Mouse (Mus musculus): ENCODE measurements around the gene Gna11.

The Gna11 gene

DNA sequence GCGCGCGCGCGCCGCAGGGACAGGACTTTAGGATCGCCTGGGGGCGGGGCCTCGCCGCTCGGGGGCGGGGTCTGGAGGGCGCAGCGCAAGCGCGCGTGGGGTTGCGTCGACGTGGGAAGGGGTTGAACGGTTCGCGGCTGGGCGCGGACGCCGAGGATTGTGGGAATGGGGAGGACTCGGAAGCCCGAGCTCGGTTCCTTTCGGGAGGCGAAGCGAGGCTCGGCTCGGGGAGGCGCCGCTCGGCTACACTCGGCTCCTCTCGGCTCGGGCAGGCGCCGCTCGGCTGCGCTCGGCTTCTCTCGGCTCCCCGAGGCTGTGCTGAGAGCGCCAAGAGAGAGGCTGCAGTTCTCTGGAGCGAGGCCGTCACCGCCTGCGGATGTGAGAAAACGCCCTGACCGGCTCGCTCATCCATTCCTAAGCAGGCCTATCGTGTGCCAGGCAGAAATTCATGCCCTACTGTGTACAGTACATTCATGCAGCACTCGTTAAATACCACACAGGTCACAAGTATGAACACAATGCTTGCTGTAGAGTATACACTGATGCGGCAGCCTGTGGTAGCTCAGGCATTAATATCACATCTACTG, at the start of gene Gna11:
TSS of gene Gna11 (minus strand) at position 30 of the 587 bp plus-strand sequence.
- peak; percentile 100 for DNase-seq (ENCODE audit: inconsistent age in 2 of 2, low spot score in 1 of 2)

DNA sequence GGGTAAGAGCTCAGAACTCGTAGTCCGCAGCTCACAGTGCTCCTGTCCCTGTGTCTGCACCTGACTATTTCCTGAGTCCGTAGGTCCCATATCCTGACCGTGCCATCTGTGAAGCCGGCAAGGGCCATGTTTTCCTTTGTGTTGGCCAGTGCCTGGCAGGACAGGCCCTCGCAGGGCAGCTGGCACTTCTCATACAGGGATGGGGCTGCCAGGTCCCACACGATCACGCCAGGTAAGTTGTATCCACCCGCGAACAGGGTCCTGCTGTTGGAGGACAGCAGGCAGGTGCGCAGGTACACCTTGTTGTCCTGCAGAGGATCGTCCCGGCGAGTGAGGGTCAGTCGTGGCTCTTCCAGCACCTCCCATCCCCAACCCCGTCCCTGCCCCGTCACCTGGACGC, 48.9 kb upstream of the Gna11 start:
- no peak for DNase-seq (ENCODE audit: inconsistent age in 2 of 2, low spot score in 1 of 2)

DNA sequence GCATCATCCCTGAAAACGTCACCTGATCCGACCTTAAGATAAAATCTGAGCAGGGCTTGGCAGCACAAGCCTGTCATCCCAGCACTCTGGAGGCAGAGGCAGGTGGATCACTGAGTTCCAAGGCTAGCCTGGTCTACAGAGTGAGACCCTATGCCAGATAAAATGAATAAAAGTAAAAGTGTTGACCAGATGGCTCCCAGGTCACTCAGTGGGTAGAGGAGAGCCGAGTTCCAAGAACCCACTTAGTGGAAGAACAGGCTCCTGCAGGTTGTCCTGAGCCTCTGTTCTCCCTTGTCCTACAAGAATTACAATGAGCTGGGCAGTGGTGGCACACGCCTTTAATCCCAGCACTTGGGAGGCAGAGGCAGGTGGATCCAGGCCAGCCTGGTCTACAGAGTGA, 48.2 kb upstream of the Gna11 start:
- DNase-seq (ENCODE audit: inconsistent age in 2 of 2, low spot score in 1 of 2), result no peak

- no peak for DNase-seq (ENCODE audit: inconsistent age in 2 of 2, low spot score in 1 of 2)
These were observed 47.6 kb upstream of the Gna11 start for GRCm38 (mm10) chr10:81592631-81593030.

DNA sequence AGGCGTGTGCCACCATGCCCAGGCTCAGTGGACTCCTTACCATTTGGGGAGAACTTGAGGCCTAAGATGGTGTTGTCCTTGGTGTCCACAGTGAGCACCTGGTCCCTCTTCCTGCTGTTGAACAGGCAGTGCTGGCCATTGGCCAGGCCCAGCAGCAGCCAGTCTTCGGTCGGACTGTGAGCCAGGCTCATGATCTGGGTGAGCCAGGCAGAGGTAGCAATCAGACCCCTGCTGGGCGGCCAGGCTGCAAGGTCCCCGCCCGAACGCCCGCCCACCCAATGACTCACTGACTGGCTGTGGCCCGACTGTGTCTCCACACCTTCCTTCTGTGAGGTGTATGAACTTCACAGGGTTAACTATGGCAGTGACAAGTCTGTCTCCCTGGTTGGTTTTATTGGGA, 46.9 kb upstream of the Gna11 start:
- DNase-seq (ENCODE audit: inconsistent age in 2 of 2, low spot score in 1 of 2), result no peak

- no peak for DNase-seq (ENCODE audit: inconsistent age in 2 of 2, low spot score in 1 of 2)
These were observed 43.7 kb upstream of the Gna11 start for GRCm38 (mm10) chr10:81588739-81589138.

GRCm38 (mm10) chr10:81583347-81583746, 38.4 kb upstream of the Gna11 start:
- DNase-seq (ENCODE audit: inconsistent age in 2 of 2, low spot score in 1 of 2), result peak; percentile 43 to 72

DNA sequence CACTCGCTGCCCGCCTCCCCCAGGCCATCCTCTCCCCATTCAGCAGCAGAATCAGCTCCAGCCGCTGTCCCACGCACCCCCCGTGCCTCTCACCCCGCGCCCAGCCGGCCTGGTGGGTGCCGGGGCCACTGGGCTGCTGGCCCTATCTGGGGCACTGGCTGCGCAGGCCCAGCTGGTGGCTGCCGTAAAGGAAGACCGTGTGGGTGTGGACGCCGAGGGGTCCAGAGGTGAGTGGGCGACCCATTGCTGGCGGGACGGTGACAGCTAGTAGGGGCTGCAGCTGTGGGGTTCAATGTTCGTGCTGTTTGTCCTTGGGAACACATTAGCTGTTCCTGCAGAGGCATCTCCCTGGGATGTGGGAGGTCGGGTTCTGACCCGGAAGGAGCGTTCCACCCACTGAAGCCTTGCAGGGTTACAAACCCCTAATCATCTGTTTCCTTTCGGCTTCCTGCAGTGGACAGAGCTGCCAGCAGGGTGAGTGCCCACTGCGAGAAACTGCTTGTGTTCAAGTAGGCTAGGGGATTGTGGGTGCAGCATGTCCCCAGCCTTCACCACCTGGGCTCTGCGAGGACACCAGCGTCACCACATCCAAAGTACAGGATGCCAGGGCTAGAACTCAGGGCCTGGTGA, 35.6 kb upstream of the Gna11 start:
- peak in 1 of 2 experiments; percentile 46 for DNase-seq (ENCODE audit: inconsistent age in 2 of 2, low spot score in 1 of 2)

DNA sequence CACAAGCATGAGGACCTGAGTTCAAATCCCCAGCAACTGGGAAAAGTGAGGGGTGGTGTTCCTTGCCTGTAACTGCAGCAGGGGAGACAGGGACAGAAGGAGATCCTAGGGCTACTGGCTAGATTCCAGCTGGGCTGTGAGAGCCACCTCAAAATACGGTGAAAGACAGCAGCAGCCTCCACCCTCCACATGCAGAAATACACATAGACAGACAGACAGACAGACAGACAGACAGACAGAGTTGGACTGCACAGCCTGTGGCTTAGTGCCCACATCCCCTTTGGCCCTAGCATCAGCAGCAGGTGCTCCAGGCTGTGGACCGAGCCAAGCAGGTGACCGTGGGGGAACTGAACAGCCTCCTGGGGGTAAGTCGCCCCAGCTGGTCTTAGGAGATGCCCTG, 35.0 kb upstream of the Gna11 start:
- no peak for DNase-seq (ENCODE audit: inconsistent age in 2 of 2, low spot score in 1 of 2)

GRCm38 (mm10) chr10:81575695-81576094, 30.7 kb upstream of the Gna11 start:
- peak; percentile 75 to 86 for DNase-seq (ENCODE audit: inconsistent age in 2 of 2, low spot score in 1 of 2)

DNA sequence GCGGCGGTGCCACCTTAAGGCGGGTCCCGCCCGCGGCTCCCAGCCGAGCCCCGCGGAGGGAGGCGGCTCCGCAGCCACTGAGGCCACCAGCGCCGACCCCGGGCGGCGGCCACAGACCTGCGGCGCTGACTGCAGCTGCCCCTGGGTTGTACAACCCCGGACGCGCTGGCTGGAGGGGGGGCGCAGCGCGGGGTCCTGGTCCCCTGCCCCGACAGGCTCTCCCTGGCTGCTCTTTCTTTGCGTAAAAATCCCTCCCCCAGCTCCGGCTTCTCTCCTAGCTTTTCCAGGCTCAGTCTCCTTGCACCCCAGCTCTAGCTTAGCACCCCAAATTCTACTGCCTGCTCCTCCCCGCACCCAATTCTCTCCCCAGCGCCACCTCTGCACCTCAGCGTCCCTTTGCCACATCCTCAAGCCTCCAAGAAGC, 30.2 kb upstream of the Gna11 start:
- peak; percentile 77 to 84 for DNase-seq (ENCODE audit: inconsistent age in 2 of 2, low spot score in 1 of 2)

- peak; percentile 56 to 69 for DNase-seq (ENCODE audit: inconsistent age in 2 of 2, low spot score in 1 of 2)
These were observed 29.4 kb upstream of the Gna11 start, which contains the start of gene Tle2 for GRCm38 (mm10) chr10:81574081-81575056. Gene Tle2 (plus strand): TSS chr10:81574561.

GRCm38 (mm10) chr10:81572975-81573374, 28.0 kb upstream of the Gna11 start:
- DNase-seq (ENCODE audit: inconsistent age in 2 of 2, low spot score in 1 of 2), result peak; percentile 59 to 77

GRCm38 (mm10) chr10:81572133-81572671, 27.2 kb upstream of the Gna11 start:
- DNase-seq (ENCODE audit: inconsistent age in 2 of 2, low spot score in 1 of 2), result peak; percentile 80 to 92

DNA sequence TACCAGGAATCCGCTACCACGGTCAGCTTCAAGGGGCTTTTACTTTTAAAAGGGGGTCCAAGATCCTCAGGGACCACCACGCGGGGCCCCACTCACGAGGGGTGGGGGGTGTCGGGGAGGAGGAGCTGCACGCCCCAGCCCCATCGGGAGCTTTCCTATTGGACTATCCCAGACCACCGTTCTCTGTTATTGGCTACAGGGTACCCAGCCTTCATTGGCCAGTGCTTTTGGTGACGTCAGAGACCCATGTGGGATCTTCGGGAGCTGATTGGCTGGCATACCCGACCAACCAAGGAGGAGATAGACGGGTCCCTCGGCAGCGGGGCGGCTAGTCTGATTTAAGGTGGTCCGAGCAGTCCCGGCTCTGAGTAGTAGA, 26.5 kb upstream of the Gna11 start:
- DNase-seq (ENCODE audit: inconsistent age in 2 of 2, low spot score in 1 of 2), result peak; percentile 99 to 100

DNA sequence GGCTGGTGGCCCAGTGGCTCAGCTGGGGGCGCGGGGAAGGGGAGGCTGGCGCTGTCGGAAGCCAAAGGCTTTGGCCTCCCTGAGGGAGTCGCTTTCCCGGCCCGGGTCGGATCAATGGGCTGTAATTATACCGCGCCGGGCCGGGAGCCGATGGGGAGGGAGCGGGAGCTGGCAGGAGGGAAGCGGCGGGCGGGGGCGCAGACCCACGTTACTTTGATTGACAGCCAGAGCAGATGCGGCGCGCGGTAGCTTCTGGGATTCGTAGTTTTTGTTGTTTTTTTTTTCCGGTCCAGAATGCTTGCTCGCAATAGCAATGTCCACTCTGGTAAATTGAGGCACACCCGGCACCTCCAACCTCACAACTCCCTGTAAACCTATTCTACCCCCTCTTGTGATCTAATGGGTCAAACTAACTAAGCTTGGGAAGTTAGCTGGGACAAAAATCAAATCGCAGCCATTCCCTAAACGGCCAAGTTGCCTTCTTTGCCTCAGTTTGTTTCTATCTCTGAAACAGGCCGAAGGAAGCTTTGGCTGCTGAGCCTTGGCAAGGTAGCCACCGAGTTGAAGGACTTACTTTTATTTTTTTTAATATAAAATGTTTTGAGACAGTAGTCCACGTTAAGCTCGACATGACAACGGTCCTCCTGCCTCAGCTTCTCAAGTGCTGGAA, 26.0 kb upstream of the Gna11 start:
- peak; percentile 95 to 98 for DNase-seq (ENCODE audit: inconsistent age in 2 of 2, low spot score in 1 of 2)

DNA sequence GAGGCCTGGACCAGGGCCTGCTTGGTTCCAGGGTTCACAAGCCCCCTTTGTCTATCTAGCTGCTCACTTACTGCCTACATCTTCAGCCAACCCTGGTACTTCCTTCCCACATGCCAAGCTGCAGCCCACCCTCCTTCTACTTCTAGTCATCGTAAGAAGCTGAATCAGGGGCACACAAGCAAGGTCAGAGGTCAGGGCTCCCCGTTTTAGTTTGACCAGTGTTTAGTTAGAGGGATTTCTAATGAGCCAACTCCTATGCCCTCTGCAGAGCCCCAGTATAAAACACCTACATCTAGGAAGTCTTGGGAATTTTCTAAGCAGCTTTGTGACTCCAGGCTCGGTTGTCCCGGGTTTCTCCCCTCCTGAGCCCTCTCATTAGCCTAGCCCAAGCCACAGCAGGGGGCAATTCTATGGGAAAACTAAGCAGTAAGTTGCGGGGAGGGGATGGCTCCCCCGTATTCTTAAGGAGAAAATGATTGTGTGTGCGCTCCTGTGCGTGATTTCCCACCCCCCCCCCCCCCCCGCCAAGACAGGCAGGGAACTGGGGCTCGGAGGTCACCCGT, 25.3 kb upstream of the Gna11 start:
- DNase-seq (ENCODE audit: inconsistent age in 2 of 2, low spot score in 1 of 2), result no peak

GRCm38 (mm10) chr10:81569507-81570237, 24.7 kb upstream of the Gna11 start:
- peak; percentile 47 to 62 for DNase-seq (ENCODE audit: inconsistent age in 2 of 2, low spot score in 1 of 2)

GRCm38 (mm10) chr10:81568381-81569191, 23.6 kb upstream of the Gna11 start:
- peak; percentile 90 for DNase-seq (ENCODE audit: inconsistent age in 2 of 2, low spot score in 1 of 2)
